Mouse (Mus musculus) olfactory bulb, adult 2 months (tissue): ENCODE data around the gene Lhx5.

Experiments
- CTCF ChIP-seq: fragments of 200-500 bp; IDR thresholded peaks from 2 replicates; pipeline ENCODE4 v1.5.1; 2012; ENCODE audit warnings: low read depth, mild to moderate bottlenecking, low read length, moderate library complexity; ENCODE audit not compliant: insufficient read depth
- POLR2A ChIP-seq: fragments of 200-500 bp; IDR thresholded peaks from 2 replicates; pipeline ENCODE4 v1.6.1; 2012; ENCODE audit warnings: mild to moderate bottlenecking, low read depth, low read length, moderate library complexity; ENCODE audit not compliant: insufficient read depth

DNA sequence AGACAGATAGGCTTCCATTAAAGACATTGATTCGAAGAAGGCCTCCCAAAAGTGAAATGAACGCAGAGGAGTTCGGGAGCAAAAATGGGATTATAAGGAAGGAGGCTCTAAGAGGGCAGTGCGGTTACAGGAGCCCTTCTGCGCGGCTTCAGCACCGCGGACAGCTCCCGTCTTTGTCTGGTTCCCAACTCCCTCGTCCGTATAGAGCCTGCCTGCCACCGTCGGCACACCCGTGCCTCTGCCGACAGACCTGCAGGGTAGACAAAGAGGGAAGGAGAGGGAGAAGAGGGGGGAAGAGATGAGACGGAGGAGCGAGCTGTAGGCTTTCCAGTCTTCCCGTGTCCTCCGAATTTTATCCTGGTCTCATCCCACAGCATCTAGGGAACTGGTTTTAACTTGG lies 7.5 kb upstream of the Lhx5 start:
- TF ChIP-seq CTCF: no peak
- no peak for TF ChIP-seq POLR2A
